Mouse (Mus musculus) liver, postnatal 0 days (tissue): ENCODE results near the gene Pax6.

Experiments used
- CTCF ChIP-seq: sonication (generic); IDR thresholded peaks from 2 replicates; pipeline ENCODE4 v1.5.1; 2016; ENCODE audit warnings: antibody characterized with exemption, low read depth
- EP300 ChIP-seq: IDR thresholded peaks from 2 replicates; pipeline ENCODE4 v1.6.1; 2016; ENCODE audit warnings: antibody characterized with exemption, low read depth, mild to moderate bottlenecking

DNA sequence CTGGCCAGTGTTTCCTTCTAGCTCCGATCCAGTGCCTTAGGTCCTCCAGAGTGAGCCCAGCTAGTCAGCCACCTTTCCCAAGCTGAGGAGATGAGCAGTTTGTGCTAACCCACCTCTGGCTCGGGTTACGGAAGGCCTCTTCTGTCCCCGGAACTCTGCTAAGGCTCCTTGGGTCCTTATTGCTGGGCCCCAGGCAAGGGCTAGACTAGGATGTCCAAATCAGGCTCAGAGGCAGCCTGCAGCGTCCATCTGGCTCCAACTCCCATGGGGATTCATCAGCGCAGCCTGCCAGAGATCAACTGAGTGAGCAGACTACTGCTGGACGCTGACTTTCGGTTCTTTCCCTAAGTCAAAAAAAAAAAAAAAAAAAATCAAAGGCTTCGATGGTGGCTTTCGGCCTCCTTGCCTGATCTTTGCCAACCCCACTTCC is 4.9 kb downstream of the Pax6 start:
- TF ChIP-seq CTCF (no peak), EP300 (no peak)
